Mouse (Mus musculus): Measurements from ENCODE around the gene Suco. TPM values are rescaled to one million over a fixed set of nuclear protein-coding genes. Genes with fewer than 3 reads are reported as not detected.

Gene Suco
- polyA plus RNA-seq, 1 experiment from 2014 or later, result 17.9 TPM

DNA sequence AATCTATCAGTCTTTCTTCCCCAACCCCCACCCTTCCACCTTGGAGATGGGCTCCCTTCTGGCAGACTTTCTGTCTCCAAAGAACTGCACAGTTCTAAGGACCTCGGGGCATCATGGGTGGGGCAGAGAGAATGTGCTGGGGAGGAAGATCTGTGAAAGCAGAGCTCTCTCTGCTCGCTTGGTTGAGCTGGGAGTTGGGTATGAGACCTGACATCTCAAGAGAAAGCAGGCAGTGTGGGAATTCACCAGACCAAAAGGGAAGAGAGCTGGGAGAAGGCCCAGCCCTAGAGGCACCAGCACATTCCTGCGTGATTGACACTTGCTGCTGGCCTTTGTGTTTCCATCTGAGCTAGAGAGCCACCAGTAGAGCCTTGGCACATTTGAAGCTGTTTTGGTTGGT, 39.6 kb upstream of the Suco start:
- Histone ChIP-seq H3K4me1 (replicated peaks; ENCODE audit: control insufficient read depth, insufficient read depth, low read length) (peaks cover 5% of the 10 kb centered on the region; the same call in 1 of the 2 replicates), H3K27me3 (ENCODE audit: control insufficient read depth, insufficient read depth, low read depth, low read length) (no peaks in the 10 kb centered on the region), H3K9ac (ENCODE audit: low read length) (no peak overlapping the region), H3K4me2 (ENCODE audit: low read depth, low read length) (no peak overlapping the region), H3K4me3 (ENCODE audit: low read length) (no peak overlapping the region), H3K9me3 (ENCODE audit: control insufficient read depth, low read length) (no peaks in the 10 kb centered on the region), H3K36me3 (ENCODE audit: control insufficient read depth, insufficient read depth, low read length) (no peaks in the 10 kb centered on the region), H3K27ac (ENCODE audit: low read length) (no peak overlapping the region)
- WGBS, result 60% methylated on average over 3 of the region's 3 CpGs
- no peak for ATAC-seq (ENCODE audit: low read depth)

DNA sequence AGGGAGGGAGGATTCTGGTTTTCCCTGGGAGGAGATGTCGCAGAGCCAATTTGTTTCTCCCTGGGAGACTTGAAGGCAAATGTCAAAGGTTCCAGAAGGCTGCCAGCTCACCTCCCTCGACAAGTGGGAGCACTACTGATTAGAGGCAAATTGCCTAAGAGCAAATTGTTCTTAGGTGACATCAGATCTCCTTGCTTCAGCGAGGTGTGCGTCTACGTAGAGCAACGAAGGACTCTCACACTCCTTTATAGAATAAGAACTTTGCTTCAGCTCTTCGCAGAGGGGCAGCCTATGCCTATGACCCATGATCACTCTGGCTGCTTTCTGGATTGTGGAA, 37.1 kb upstream of the Suco start:
- peaks cover 5% of the 10 kb centered on the region; the same call in 1 of the 2 replicates for H3K4me1 ChIP-seq (replicated peaks; ENCODE audit: control insufficient read depth, insufficient read depth, low read length)
- H3K4me3 ChIP-seq (ENCODE audit: low read length), result no peak overlapping the region
- H3K36me3 ChIP-seq (ENCODE audit: control insufficient read depth, insufficient read depth, low read length), result no peaks in the 10 kb centered on the region
- no peaks in the 10 kb centered on the region for H3K9me3 ChIP-seq (ENCODE audit: control insufficient read depth, low read length)
- H3K9ac ChIP-seq (ENCODE audit: low read length), result no peak overlapping the region
- ATAC-seq (ENCODE audit: low read depth), result peak; percentile 67
- H3K4me2 ChIP-seq (ENCODE audit: low read depth, low read length), result peak overlapping the region; percentile 13; the same call in 1 of the 2 replicates
- H3K27me3 ChIP-seq (ENCODE audit: control insufficient read depth, insufficient read depth, low read depth, low read length), result no peaks in the 10 kb centered on the region
- H3K27ac ChIP-seq (ENCODE audit: low read length), result peak overlapping the region; percentile 67
- 41% methylated on average over 7 of the region's 7 CpGs for WGBS

DNA sequence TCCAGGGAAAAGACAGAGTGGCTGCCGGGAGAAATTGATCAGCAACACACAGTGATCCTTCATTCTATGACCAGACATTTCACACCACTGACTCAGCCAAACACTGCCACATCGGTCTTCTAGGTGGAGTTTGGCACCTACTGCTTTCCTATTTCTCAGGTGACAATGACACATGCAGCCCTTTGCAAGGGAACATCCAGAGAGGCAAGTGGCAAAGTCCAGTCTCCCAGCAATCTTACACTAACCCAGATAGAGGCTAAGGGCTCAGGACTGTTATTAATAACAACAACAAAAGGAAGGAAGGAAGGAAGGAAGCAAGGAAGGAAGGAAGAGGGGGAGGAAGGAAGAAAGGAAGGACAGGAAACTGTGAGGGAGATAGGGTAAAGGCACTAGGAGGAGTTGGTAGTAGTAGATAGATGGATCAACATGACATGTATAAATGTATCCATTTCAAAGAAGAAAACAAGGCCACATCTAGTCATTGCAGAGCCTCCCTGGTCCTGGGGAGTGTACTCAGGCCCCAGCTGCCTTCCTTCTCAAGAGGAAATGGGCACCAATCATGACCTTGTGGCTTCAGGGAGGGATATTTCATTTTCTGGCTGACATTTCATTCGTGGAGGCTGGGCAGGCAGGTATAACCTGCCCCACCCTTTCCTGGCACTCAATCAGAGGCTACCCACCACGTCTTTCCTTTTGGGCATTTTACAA, 36.6 kb upstream of the Suco start:
- Histone ChIP-seq H3K36me3 (ENCODE audit: control insufficient read depth, insufficient read depth, low read length) (no peaks in the 10 kb centered on the region), H3K27ac (ENCODE audit: low read length) (peak overlapping the region; percentile 18; the same call in 1 of the 2 replicates), H3K4me2 (ENCODE audit: low read depth, low read length) (peak overlapping the region; percentile 13; the same call in 1 of the 2 replicates), H3K27me3 (ENCODE audit: control insufficient read depth, insufficient read depth, low read depth, low read length) (no peaks in the 10 kb centered on the region), H3K9me3 (ENCODE audit: control insufficient read depth, low read length) (no peaks in the 10 kb centered on the region), H3K4me3 (ENCODE audit: low read length) (no peak overlapping the region), H3K4me1 (replicated peaks; ENCODE audit: control insufficient read depth, insufficient read depth, low read length) (peaks cover 5% of the 10 kb centered on the region; the same call in 1 of the 2 replicates), H3K9ac (ENCODE audit: low read length) (no peak overlapping the region)
- ATAC-seq (ENCODE audit: low read depth), result peak; percentile 45
- WGBS, result 34% methylated on average over 4 of the region's 4 CpGs

DNA sequence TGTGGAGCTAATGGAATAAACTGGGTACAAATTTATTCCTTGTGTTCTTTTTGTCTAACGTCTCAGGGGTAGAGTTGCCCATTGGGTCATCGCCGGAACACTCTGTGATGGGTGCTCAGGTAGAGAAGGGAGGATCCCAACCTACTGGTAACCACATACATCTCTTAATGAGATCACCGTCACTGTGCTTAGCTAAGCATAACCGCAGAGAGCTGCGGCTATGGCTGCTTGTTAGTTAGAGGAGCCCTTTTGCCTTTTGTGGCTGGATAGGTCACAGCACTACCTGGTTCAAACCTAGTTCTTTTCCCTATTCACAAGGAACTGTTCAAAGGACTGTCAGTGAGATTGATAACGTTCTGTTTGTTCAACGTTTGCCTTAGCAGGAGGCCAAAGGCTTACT, 32.6 kb upstream of the Suco start:
- ATAC-seq (ENCODE audit: low read depth), result no peak
- 63% methylated on average over 8 of the region's 8 CpGs for WGBS
- H3K9ac ChIP-seq (ENCODE audit: low read length), result no peak overlapping the region
- peaks cover 7% of the 10 kb centered on the region; the same call in 1 of the 2 replicates for H3K4me1 ChIP-seq (replicated peaks; ENCODE audit: control insufficient read depth, insufficient read depth, low read length)
- no peaks in the 10 kb centered on the region for H3K27me3 ChIP-seq (ENCODE audit: control insufficient read depth, insufficient read depth, low read depth, low read length)
- H3K9me3 ChIP-seq (ENCODE audit: control insufficient read depth, low read length), result no peaks in the 10 kb centered on the region
- no peak overlapping the region for H3K27ac ChIP-seq (ENCODE audit: low read length)
- no peak overlapping the region for H3K4me2 ChIP-seq (ENCODE audit: low read depth, low read length)
- H3K36me3 ChIP-seq (ENCODE audit: control insufficient read depth, insufficient read depth, low read length), result no peaks in the 10 kb centered on the region
- no peak overlapping the region for H3K4me3 ChIP-seq (ENCODE audit: low read length)

DNA sequence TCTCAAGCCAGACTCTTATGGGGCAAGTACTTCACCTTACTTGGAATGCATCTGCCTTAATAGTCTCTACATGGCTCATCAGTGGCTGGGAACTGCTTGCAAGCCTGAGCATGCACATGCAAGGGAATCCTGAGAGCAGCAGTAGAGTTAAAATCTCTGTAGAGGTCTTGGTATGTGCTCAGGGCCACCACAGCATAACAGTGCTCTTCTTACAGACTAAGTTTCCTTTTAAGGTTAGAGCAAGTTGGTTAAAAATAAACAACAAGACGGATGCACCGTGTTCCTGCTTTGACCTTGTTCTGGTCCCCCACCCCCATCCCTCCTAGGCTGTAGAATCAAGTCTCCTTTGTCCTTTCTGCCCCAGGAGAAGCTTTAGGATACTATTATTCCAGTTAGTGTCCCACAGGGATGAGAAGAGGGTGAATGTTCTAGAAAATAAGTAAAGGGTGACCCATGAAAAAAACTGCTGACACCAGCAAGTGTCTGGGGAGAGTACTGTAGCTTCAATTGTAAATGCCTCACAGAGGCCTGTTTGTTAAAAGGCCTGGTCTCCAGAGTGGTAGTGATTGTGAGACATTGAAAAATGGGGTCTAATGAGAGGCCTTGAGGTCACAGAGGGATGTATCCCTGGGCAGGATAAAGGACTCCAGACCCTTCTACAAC, 31.4 kb upstream of the Suco start:
- ATAC-seq (ENCODE audit: low read depth), result peak; percentile 56
- Histone ChIP-seq H3K9ac (ENCODE audit: low read length) (no peak overlapping the region), H3K4me2 (ENCODE audit: low read depth, low read length) (no peak overlapping the region), H3K36me3 (ENCODE audit: control insufficient read depth, insufficient read depth, low read length) (no peaks in the 10 kb centered on the region), H3K9me3 (ENCODE audit: control insufficient read depth, low read length) (no peaks in the 10 kb centered on the region), H3K4me3 (ENCODE audit: low read length) (no peak overlapping the region), H3K27ac (ENCODE audit: low read length) (peak overlapping the region; percentile 43; the same call in 1 of the 2 replicates), H3K4me1 (replicated peaks; ENCODE audit: control insufficient read depth, insufficient read depth, low read length) (0 out of 2 replicates have a peak, but pooled peaks cover 2% of the 10 kb centered on the region), H3K27me3 (ENCODE audit: control insufficient read depth, insufficient read depth, low read depth, low read length) (no peaks in the 10 kb centered on the region)
- 8% methylated on average over 2 of the region's 2 CpGs for WGBS

DNA sequence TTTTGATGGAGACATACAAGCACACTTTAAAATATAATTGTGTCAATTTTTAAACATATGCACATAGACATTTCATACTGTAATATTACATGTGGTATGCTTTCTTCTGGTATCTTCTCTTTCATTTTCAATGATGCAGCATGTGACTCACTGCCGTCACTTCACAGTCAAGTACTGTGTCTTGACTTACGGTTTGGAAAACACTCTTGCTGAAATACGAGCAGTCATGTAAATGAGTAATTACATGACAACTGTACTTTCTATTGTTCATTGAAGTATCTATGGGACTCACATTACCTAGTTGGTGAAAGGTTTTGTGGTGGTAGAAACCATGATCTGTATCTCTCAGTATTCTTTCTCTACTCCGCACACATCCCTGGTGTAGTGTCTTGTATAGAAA, 30.6 kb upstream of the Suco start:
- H3K4me3 ChIP-seq (ENCODE audit: low read length), result no peak overlapping the region
- H3K9ac ChIP-seq (ENCODE audit: low read length), result no peak overlapping the region
- H3K27me3 ChIP-seq (ENCODE audit: control insufficient read depth, insufficient read depth, low read depth, low read length), result no peaks in the 10 kb centered on the region
- H3K4me1 ChIP-seq (replicated peaks; ENCODE audit: control insufficient read depth, insufficient read depth, low read length), result 0 out of 2 replicates have a peak, but pooled peaks cover 2% of the 10 kb centered on the region
- H3K9me3 ChIP-seq (ENCODE audit: control insufficient read depth, low read length), result no peaks in the 10 kb centered on the region
- 81% methylated on average over 4 of the region's 4 CpGs for WGBS
- no peak overlapping the region for H3K4me2 ChIP-seq (ENCODE audit: low read depth, low read length)
- no peak for ATAC-seq (ENCODE audit: low read depth)
- H3K36me3 ChIP-seq (ENCODE audit: control insufficient read depth, insufficient read depth, low read length), result no peaks in the 10 kb centered on the region
- H3K27ac ChIP-seq (ENCODE audit: low read length), result no peak overlapping the region

DNA sequence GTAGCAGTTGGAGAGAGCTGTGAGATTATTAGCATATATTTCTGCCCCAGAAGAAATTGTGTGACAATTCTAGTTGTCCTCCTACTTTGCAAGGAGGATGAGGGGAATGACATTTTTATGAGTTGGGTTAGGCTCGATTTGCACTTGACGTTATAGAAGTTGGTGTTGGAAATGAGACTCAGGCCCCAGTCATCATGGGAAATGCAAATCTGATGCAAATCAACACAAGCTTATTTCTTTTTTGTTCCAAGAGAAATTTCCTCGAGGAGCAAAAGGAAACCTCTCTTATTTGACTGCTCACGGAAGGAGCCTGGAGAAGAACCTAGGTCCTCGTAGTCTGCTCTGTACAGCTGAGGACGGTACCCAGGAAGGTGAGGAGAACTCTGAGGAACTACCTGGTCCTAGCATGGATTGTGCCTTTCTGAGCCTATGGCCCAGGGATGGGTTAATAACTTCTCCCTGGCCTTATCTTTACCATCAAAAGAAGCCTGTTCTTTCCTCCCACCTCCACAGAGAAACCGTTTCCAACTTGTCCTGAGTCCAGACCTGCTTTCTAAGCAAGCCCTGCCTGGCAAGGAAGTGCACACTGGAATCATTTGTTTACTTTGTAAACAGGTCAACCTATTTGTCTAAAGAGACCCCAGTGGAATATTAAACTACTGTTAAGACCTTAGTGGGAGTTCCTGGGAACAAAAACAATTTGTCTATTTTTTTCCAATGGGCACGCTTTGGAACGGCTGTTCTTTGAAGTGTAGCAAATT, 26.4 kb upstream of the Suco start:
- H3K4me3 ChIP-seq (ENCODE audit: low read length), result no peak overlapping the region
- no peaks in the 10 kb centered on the region for H3K9me3 ChIP-seq (ENCODE audit: control insufficient read depth, low read length)
- H3K9ac ChIP-seq (ENCODE audit: low read length), result no peak overlapping the region
- H3K27me3 ChIP-seq (ENCODE audit: control insufficient read depth, insufficient read depth, low read depth, low read length), result no peaks in the 10 kb centered on the region
- H3K27ac ChIP-seq (ENCODE audit: low read length), result no peak overlapping the region
- no peaks in the 10 kb centered on the region for H3K36me3 ChIP-seq (ENCODE audit: control insufficient read depth, insufficient read depth, low read length)
- H3K4me2 ChIP-seq (ENCODE audit: low read depth, low read length), result no peak overlapping the region
- no peak for ATAC-seq (ENCODE audit: low read depth)
- WGBS, result 62% methylated on average over 9 of the region's 9 CpGs
- H3K4me1 ChIP-seq (replicated peaks; ENCODE audit: control insufficient read depth, insufficient read depth, low read length), result 0 out of 2 replicates have a peak, but pooled peaks cover 2% of the 10 kb centered on the region

DNA sequence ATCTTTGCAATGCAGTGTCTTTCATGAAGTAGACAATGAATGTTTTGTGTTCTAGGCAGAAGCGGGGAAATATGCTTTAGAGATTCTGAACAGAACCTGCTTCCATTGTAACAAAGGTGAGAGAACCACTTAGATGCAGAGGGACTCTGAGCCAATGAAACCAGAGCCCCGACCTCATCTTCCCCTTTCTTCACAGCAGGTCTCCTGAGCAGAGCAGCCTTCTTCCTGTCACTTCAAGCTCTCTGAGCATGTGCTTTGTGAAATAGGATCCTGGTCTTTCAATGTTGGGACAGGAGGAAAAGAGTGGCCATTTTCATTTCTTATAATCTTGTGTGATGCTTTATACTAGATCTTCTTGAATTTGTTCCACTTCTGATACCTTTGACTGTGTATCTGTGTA, 23.6 kb upstream of the Suco start:
- Histone ChIP-seq H3K36me3 (ENCODE audit: control insufficient read depth, insufficient read depth, low read length) (no peaks in the 10 kb centered on the region), H3K27ac (ENCODE audit: low read length) (no peak overlapping the region), H3K9ac (ENCODE audit: low read length) (no peak overlapping the region), H3K9me3 (ENCODE audit: control insufficient read depth, low read length) (no peaks in the 10 kb centered on the region), H3K4me3 (ENCODE audit: low read length) (no peak overlapping the region), H3K27me3 (ENCODE audit: control insufficient read depth, insufficient read depth, low read depth, low read length) (no peaks in the 10 kb centered on the region), H3K4me2 (ENCODE audit: low read depth, low read length) (no peak overlapping the region), H3K4me1 (replicated peaks; ENCODE audit: control insufficient read depth, insufficient read depth, low read length) (0 out of 2 replicates have a peak, but pooled peaks cover 3% of the 10 kb centered on the region)
- no peak for ATAC-seq (ENCODE audit: low read depth)
- 53% methylated on average over 2 of the region's 2 CpGs for WGBS

DNA sequence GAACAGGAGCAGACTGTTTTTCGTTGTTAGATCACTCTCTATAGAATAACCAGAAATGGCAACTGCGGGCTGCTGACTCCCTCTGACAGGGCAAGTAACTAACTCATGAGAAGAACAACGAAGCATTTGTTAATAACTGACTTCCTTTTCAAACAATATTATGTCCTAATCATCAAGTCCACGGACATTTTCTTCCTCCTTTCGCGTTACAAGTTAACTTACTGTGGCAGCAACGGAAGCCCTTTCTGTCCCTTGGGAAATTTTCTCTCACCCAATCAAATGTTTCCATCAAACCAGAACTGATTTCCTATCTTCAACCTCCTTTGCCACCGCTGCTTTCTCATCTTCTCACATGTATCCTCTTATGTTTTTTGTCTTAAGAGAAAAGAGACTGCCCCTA, 20.8 kb upstream of the Suco start:
- no peak for ATAC-seq (ENCODE audit: low read depth)

More for the DNA sequence above, 20.8 kb upstream of the Suco start:
- H3K36me3 ChIP-seq (ENCODE audit: control insufficient read depth, insufficient read depth, low read length), result no peaks in the 10 kb centered on the region
- H3K4me1 ChIP-seq (replicated peaks; ENCODE audit: control insufficient read depth, insufficient read depth, low read length), result 0 out of 2 replicates have a peak, but pooled peaks cover 3% of the 10 kb centered on the region
- no peak overlapping the region for H3K4me3 ChIP-seq (ENCODE audit: low read length)
- no peak overlapping the region for H3K4me2 ChIP-seq (ENCODE audit: low read depth, low read length)
- WGBS, result 69% methylated on average over 8 of the region's 8 CpGs
- no peaks in the 10 kb centered on the region for H3K9me3 ChIP-seq (ENCODE audit: control insufficient read depth, low read length)
- H3K27me3 ChIP-seq (ENCODE audit: control insufficient read depth, insufficient read depth, low read depth, low read length), result no peaks in the 10 kb centered on the region
- H3K9ac ChIP-seq (ENCODE audit: low read length), result no peak overlapping the region
- no peak overlapping the region for H3K27ac ChIP-seq (ENCODE audit: low read length)
